Mouse (Mus musculus): ENCODE data around the gene Clcn2.
"Not testable (repeated sequence)": the region's sequence is repeated elsewhere in the genome, so short reads cannot be mapped to it uniquely, and the experiment has no call there.

The Clcn2 gene

DNA sequence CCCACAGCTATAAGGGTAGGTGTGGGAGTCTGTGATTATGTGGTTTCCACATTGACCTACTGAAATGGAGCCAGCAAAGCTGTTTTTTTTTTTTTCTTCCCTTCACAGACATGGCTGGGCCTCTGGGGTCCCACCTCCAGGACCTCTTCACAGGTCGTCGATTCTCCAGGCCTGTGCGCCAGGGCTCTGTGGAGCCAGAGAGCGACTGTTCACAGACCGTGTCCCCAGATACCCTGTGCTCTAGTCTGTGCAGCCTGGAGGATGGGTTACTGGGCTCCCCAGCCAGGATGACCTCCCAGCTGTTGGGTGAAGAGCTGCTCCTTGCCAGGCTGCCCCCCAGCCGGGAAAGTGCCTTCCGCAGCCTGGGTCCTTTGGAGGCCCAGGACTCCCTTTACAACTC lies 16.2 kb downstream of the Clcn2 start:
- no peak for DNase-seq (ENCODE audit: low read depth)

DNA sequence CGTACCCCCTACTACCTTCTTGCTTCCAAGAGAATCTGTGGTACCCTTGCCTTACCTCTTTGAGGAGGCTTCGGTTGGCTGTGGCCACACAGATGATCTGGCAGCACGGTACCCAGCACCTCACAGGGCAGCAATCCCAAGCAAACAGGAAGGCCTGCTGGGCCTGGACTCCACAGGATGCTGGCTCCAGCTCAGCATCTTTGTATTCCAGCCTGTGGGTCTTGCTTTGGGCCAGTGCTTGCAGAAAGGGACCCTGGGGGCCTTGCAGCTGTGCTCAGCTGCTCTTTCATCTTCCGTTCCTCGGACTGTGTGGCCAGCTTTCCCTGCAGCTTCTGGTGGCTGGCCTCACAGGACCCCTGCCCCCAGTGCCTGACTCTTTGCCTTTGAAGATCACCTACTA lies 17.5 kb downstream of the Clcn2 start:
- no peak for DNase-seq (ENCODE audit: low read depth)

DNA sequence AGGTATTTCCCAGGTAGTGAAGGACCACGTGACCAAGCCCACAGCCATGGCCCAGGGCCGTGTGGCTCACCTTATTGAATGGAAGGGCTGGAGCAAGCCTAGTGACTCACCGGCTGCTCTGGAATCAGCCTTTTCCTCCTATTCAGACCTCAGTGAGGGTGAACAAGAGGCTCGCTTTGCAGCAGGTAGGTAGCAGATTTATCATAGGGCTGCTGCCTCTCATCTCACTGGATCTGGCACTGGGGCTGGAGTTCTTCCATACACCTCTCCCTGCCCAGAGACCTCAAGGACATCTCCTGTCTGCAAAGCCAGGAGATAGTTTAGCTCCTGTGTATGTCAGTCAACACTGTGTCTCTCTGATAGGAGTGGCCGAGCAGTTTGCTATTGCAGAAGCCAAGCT lies 18.3 kb downstream of the Clcn2 start:
- DNase-seq (ENCODE audit: low read depth), result no peak

- DNase-seq (ENCODE audit: low read depth), result peak; percentile 57
Observed at GRCm38 (mm10) chr16:20695622-20696323, 21.8 kb downstream of the Clcn2 start.

DNA sequence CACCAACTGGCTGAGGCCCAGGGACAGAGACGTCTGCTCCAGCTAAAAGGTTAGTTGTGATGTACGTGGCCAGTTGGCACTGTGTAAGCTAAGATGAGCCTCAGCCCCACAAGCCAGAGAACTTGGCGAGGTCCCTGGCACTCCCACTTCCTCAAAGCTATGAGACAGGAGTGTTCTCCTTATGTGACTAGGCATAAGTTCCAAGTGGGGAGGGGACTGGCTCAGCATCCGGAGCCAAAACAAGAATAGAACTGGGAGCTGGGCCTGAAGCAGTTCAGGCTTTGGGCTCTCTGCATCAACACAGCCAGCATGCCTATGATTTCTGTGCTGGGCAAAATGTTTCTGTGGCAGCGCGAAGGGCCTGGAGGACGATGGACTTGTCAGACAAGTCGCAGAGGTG lies 22.8 kb downstream of the Clcn2 start:
- DNase-seq (ENCODE audit: low read depth), result peak; percentile 14

GRCm38 (mm10) chr16:20693111-20693701 lies 24.3 kb downstream of the Clcn2 start, which contains the start of gene Fam131a:
Gene Fam131a (plus strand): TSS chr16:20693241.
- peak; percentile 81 for DNase-seq (ENCODE audit: low read depth)

- no peak for DNase-seq (ENCODE audit: low read depth)
Observed at GRCm38 (mm10) chr16:20692241-20692965, 25.1 kb downstream of the Clcn2 start.

DNA sequence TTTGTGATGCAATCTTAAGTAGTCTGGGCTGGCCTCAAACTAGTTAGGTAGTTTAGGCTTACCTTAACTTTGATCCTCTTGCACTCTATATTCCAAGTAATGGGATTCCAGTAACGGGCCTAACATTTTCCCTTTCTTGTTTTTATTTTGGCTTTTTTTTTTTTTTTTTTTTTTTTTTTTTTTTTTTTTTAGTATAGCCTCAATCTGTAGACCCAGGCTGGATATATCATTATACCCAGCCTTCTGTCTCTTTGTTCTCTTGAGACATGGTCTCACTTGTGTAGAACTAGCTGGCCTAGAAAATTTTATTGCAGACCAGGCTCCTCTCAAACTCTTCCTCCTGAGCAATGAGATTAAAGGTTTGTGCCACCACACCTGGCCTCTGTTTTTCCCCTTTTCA lies 25.9 kb downstream of the Clcn2 start:
- no peak for DNase-seq (ENCODE audit: low read depth)

DNA sequence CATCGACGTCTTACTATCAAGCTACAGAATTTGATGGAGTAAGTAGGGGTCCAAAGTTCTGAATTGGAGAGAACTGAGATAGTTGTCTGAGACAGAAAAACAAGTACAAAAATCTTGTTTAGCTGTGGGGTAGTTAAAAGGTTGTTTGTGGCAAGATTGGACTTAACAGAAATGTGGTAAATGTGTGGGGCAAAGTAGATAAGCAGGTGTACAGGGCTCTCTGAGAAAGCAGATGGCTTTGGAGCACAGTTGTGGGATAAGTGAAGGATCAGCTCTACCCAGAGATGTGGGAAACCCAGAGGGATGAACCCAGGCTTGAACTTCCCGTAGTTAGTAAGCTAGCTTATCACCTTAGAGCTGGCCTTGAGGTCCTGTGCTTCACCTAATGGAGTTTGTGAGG lies 26.8 kb downstream of the Clcn2 start:
- no peak for DNase-seq (ENCODE audit: low read depth)

- no peak for DNase-seq (ENCODE audit: low read depth)
Observed at GRCm38 (mm10) chr16:20677974-20678675, 39.4 kb downstream of the Clcn2 start.

GRCm38 (mm10) chr16:20677380-20677779 lies 40.2 kb downstream of the Clcn2 start:
- no peak for DNase-seq (ENCODE audit: low read depth)

GRCm38 (mm10) chr16:20676702-20677101 lies 40.8 kb downstream of the Clcn2 start:
- peak; percentile 34 for DNase-seq (ENCODE audit: low read depth)

DNA sequence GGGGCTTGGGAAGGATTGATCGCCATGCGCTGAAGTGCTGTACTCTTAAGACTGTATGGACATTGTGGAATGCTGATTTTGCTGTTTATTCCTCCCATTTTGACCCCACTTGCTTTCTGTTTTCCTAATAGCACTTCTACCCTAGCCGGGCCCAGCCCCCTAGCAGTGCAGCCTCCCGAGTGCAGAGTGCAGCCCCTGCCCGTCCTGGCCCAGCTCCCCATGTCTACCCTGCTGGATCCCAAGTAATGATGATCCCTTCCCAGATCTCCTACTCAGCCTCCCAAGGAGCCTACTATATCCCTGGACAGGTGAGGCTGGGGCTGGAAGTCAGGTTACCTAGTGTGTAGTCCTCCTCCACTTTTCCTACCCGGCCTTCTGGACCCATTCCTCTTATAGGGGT lies 42.3 kb downstream of the Clcn2 start:
- DNase-seq (ENCODE audit: low read depth), result no peak

GRCm38 (mm10) chr16:20673706-20674303 lies 43.7 kb downstream of the Clcn2 start:
- peak; percentile 45 for DNase-seq (ENCODE audit: low read depth)

- DNase-seq (ENCODE audit: low read depth), result peak; percentile 49
Observed at GRCm38 (mm10) chr16:20672965-20673705, 44.4 kb downstream of the Clcn2 start.

GRCm38 (mm10) chr16:20672500-20672902 lies 45.0 kb downstream of the Clcn2 start:
- DNase-seq (ENCODE audit: low read depth), result peak; percentile 94

DNA sequence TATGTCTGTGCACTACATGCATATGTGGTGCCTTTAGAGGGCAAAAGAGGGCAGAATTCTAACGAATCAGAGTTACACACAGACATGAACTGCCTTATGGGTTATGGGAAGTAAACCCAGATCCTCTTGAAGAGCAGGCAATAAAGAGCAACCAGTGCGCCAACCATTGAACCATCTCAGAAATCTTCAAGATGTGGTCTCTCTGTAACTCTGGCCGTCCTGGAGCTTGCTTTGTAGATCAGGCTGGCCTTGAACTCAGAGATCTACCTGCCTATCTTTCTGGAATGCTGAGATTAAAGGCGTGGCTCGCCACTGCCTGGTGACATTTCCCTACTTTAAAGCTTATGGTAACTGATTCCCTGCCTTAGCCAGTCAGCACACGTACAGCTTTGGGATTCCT lies 45.7 kb downstream of the Clcn2 start:
- DNase-seq (ENCODE audit: low read depth), result peak; percentile 56

- no peak for DNase-seq (ENCODE audit: low read depth)
Observed at GRCm38 (mm10) chr16:20670291-20670690, 47.3 kb downstream of the Clcn2 start.

- DNase-seq (ENCODE audit: low read depth), result not testable (repeated sequence)
Observed at GRCm38 (mm10) chr16:20668013-20668412, 49.5 kb downstream of the Clcn2 start, which contains the start of gene Eif4g1. Gene Eif4g1 (plus strand): TSS chr16:20668313.

GRCm38 (mm10) chr16:20657661-20658060 lies 59.9 kb downstream of the Clcn2 start:
- DNase-seq (ENCODE audit: low read depth), result no peak

- DNase-seq (ENCODE audit: low read depth), result no peak
Observed at GRCm38 (mm10) chr16:20653315-20653714, 64.2 kb downstream of the Clcn2 start.

Measured in induced T-regulatory cell, adult 2 months (primary cell).